Mouse (Mus musculus) bone marrow macrophage, adult 2 months (primary cell): Measurements from ENCODE around the gene Stac.

Experiments used
- CTCF ChIP-seq: IDR thresholded peaks from 2 replicates; pipeline ENCODE4 v1.5.1; 2012; ENCODE audit warnings: low read depth, mild to moderate bottlenecking, low read length, moderate library complexity
- POLR2A ChIP-seq: IDR thresholded peaks from 2 replicates; pipeline ENCODE4 v1.6.1; 2012; ENCODE audit warnings: mild to moderate bottlenecking, low read depth, low read length, borderline replicate concordance

DNA sequence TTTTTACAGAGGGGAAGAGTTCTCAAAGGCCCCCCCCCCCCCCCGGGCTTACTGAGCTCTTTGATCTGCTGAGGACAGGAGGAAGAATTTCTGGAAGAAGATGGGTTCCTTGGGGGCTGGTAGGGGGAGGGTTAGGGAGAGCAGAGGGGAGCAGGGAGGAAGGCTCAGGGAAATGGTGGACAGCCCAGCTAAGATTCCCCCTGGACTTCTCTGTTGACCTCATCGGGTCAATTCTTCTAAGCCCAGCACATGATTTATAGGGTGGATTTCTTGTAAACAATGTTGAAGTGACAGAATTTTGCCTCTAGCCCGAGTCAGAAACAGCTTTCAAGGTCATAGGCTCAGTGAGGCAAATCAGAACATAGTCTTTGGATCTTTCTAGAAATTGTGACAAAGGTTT, 137.3 kb downstream of the Stac start:
- TF ChIP-seq CTCF (no peak), POLR2A (no peak)
